Mouse (Mus musculus) ovary, postnatal 14 days (tissue): ENCODE measurements around the gene Dnajb4.
"Not testable (repeated sequence)": the region's sequence is repeated elsewhere in the genome, so short reads cannot be mapped to it uniquely, and the experiment has no call there.

Experiments
- DNase-seq: peaks from one replicate; pipeline ENCODE4 v3.0.0; 2022; ENCODE audit warnings: low spot score

Dnajb4 gene

GRCm38 (mm10) chr3:152208096-152208885, 1.8 kb downstream of the Dnajb4 start:
- no peak for DNase-seq

- no peak for DNase-seq
Measured at GRCm38 (mm10) chr3:152207156-152207555, 2.9 kb downstream of the Dnajb4 start.

- no peak for DNase-seq
Measured at GRCm38 (mm10) chr3:152204577-152204976, 5.5 kb downstream of the Dnajb4 start.

- no peak for DNase-seq
Measured at GRCm38 (mm10) chr3:152203996-152204395, 6.1 kb downstream of the Dnajb4 start.

GRCm38 (mm10) chr3:152203411-152203810, 6.7 kb downstream of the Dnajb4 start:
- no peak for DNase-seq

GRCm38 (mm10) chr3:152202942-152203341, 7.2 kb downstream of the Dnajb4 start:
- no peak for DNase-seq

- DNase-seq: no peak
Measured at GRCm38 (mm10) chr3:152201651-152202050, 8.5 kb downstream of the Dnajb4 start.

GRCm38 (mm10) chr3:152201181-152201580, 8.9 kb downstream of the Dnajb4 start:
- no peak for DNase-seq

- DNase-seq: no peak
Measured at GRCm38 (mm10) chr3:152199125-152199524, 11.0 kb downstream of the Dnajb4 start.

GRCm38 (mm10) chr3:152197246-152197645, 12.9 kb downstream of the Dnajb4 start:
- not testable (repeated sequence) for DNase-seq

GRCm38 (mm10) chr3:152193635-152194097, 16.4 kb downstream of the Dnajb4 start:
- peak; percentile 67 for DNase-seq

GRCm38 (mm10) chr3:152193177-152193576, 16.9 kb downstream of the Dnajb4 start:
- DNase-seq: no peak

- no peak for DNase-seq
Measured at GRCm38 (mm10) chr3:152192238-152192931, 17.7 kb downstream of the Dnajb4 start.

GRCm38 (mm10) chr3:152191791-152192237, 18.3 kb downstream of the Dnajb4 start:
- no peak for DNase-seq

GRCm38 (mm10) chr3:152190679-152191477, 19.2 kb downstream of the Dnajb4 start:
- DNase-seq: no peak

- no peak for DNase-seq
Measured at GRCm38 (mm10) chr3:152189306-152189705, 20.8 kb downstream of the Dnajb4 start.

- no peak for DNase-seq
Measured at GRCm38 (mm10) chr3:152186106-152186505, 24.0 kb downstream of the Dnajb4 start.

GRCm38 (mm10) chr3:152183522-152183921, 26.6 kb downstream of the Dnajb4 start:
- DNase-seq: no peak

- DNase-seq: no peak
Measured at GRCm38 (mm10) chr3:152180624-152181023, 29.5 kb downstream of the Dnajb4 start.

- no peak for DNase-seq
Measured at GRCm38 (mm10) chr3:152179285-152179684, 30.8 kb downstream of the Dnajb4 start.

- no peak for DNase-seq
Measured at GRCm38 (mm10) chr3:152178816-152179215, 31.3 kb downstream of the Dnajb4 start.

- no peak for DNase-seq
Measured at GRCm38 (mm10) chr3:152172322-152172935, 37.7 kb downstream of the Dnajb4 start.
